In the genomic region with DNA sequence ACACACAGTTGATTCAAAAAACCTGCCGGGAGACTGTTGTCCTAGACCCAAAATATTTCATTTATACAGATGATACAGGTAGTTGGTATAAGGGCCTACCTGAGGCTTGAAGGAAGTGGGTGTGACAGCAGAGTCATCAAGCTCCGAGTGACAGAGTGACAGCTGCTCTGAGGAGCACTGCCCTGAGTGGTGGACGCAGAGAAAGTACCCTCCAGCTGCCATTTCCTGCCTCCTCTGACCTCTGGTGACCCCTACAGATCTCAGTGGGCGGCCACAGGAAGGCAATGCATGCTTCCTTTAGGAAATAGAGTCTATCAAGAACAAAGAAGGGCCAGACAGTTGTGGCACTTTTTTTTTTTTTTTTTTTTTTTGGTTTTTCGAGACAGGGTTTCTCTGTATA, we compare ENCODE assay signal across 14 mouse cellular contexts. TPM values are rescaled to one million over a fixed set of nuclear protein-coding genes. Genes with fewer than 3 reads are reported as not detected.
DNase-seq lines count a peak whose midpoint lies in the region; ATAC-seq and TF ChIP-seq lines count a peak whose summit lies in the region.
"Had no signal": no experiment of that assay in that cellular context is flagged by ENCODE, and none has a peak within 500 bp of the region (broad histone marks: within the 10 kb centered on the region; RNA-seq: fewer than 3 reads in every experiment).

No protein-coding gene starts in this region.

- no peak for ATAC-seq in midbrain, embryonic 13.5 days
- ATAC-seq: intestine, embryonic 15.5 days had no signal

- no peaks in the 10 kb centered on the region for H3K27me3 ChIP-seq in midbrain, embryonic 13.5 days
- H3K27me3 ChIP-seq: embryonic facial prominence, embryonic 15.5 days; intestine, embryonic 15.5 days had no signal

- no peak for TF ChIP-seq CTCF in lung, adult 2 months (IDR thresholded peaks at IDR 0.05; ENCODE audit: insufficient read depth, low read length)

- peaks cover 11% of the 10 kb centered on the region for H3K4me1 ChIP-seq in lung, adult 2 months (ENCODE audit: control insufficient read depth, insufficient read depth, low read length)
- no peaks in the 10 kb centered on the region for H3K4me1 ChIP-seq in midbrain, embryonic 13.5 days (replicated peaks)
- H3K4me1 ChIP-seq: intestine, embryonic 15.5 days had no signal

- no peak overlapping the region for H3K4me2 ChIP-seq in midbrain, embryonic 13.5 days (replicated peaks)
- H3K4me2 ChIP-seq: embryonic facial prominence, embryonic 15.5 days; intestine, embryonic 15.5 days; liver, embryonic 11.5 days had no signal

- H3K27ac ChIP-seq in midbrain, embryonic 13.5 days: no peak overlapping the region
- H3K27ac ChIP-seq: embryonic facial prominence, embryonic 15.5 days; intestine, embryonic 15.5 days had no signal

- H3K36me3 ChIP-seq in midbrain, embryonic 13.5 days: no peaks in the 10 kb centered on the region
- H3K36me3 ChIP-seq: embryonic facial prominence, embryonic 15.5 days; intestine, embryonic 15.5 days had no signal

- H3K9me3 ChIP-seq in midbrain, embryonic 13.5 days: no peaks in the 10 kb centered on the region
- H3K9me3 ChIP-seq: embryonic facial prominence, embryonic 15.5 days; intestine, embryonic 15.5 days had no signal

- WGBS in lung, adult 2 months: 32% methylated on average over 4 of the region's 5 CpGs
- 75% methylated on average over 4 of the region's 5 CpGs for WGBS in midbrain, embryonic 13.5 days

- DNase-seq in adrenal gland, adult 2 months: peak; percentile 12
- DNase-seq in adrenal gland, postnatal 25 days: no peak
- DNase-seq in layer of hippocampus, adult 9-11 months: peak; percentile 0
- DNase-seq in layer of hippocampus, postnatal 14 days (ENCODE audit: low spot score in 2 of 2): no peak
- DNase-seq in adrenal gland, postnatal 10 days: peak; percentile 5
- DNase-seq in lung, adult 2 months: peak; percentile 2
- no peak for DNase-seq in layer of hippocampus, postnatal 36 days
- DNase-seq: cerebellum, adult 9-10 months; right cerebral cortex, postnatal 25 days had no signal

- H3K4me3 ChIP-seq in lung, adult 2 months (replicated peaks; ENCODE audit: extremely low read depth, low read depth, low read length): no peak overlapping the region
- H3K4me3 ChIP-seq in midbrain, embryonic 13.5 days (replicated peaks): no peak overlapping the region
- H3K4me3 ChIP-seq: embryonic facial prominence, embryonic 15.5 days; intestine, embryonic 15.5 days had no signal

- H3K9ac ChIP-seq in midbrain, embryonic 13.5 days (replicated peaks): no peak overlapping the region
- H3K9ac ChIP-seq: embryonic facial prominence, embryonic 15.5 days; intestine, embryonic 15.5 days had no signal

- no peak for TF ChIP-seq POLR2A in lung, adult 2 months (IDR thresholded peaks at IDR 0.05; ENCODE audit: borderline replicate concordance, extremely low read depth, low read depth, low read length)

RNA-seq across cellular contexts. Expression of gene Ptgis, which starts 25.4 kb away (rescaled TPM):
- total RNA-seq in adrenal gland, adult 2 months (2021): 10 to 100 TPM; 17.3 to 37.2 TPM
- 65.3 and 74.3 TPM in 2 replicates for polyA plus RNA-seq in adrenal gland, adult 2 months (2012; rRNA removed)
- 17.7 and 24.9 TPM in 2 replicates for total RNA-seq in adrenal gland, postnatal 25 days (2021)
- 1 to 10 TPM; 1.3 to 2.1 TPM for total RNA-seq in layer of hippocampus, postnatal 14 days (2021)
- total RNA-seq in adrenal gland, postnatal 10 days (2021): 10 to 100 TPM; 18.7 to 23.3 TPM
- polyA plus RNA-seq in lung, adult 2 months (2012; rRNA removed): 105 and 162 TPM in 2 replicates
- total RNA-seq in layer of hippocampus, postnatal 36 days (2021): 1 to 10 TPM in 1 of 2 experiments, under 1 TPM in 1; 0.52 to 1.1 TPM
- 4.0 and 4.5 TPM in 2 replicates for polyA plus RNA-seq in midbrain, embryonic 13.5 days (2015; fragmentation: Nextera tagmentation; extraction: Ambion mirVana)
- total RNA-seq: megakaryocyte-erythroid progenitor cell, adult 5-6 weeks had no signal

Comparison
In these comparisons a context has a peak if more than half of its experiments do, and no peak if none do; other contexts are left out.
1. DNase-seq: peak in adrenal gland, adult 2 months (single experiment), layer of hippocampus, adult 9-11 months (single experiment), adrenal gland, postnatal 10 days (single experiment) and lung, adult 2 months (single experiment); none in adrenal gland, postnatal 25 days (single experiment), layer of hippocampus, postnatal 14 days (0 of 2) and layer of hippocampus, postnatal 36 days (0 of 2).